Mouse (Mus musculus) testis, postnatal 14 days (tissue): ENCODE measurements at regions not wholly inside any gene's neighbourhood (a gene's known extent, or its start where the extent isn't known, plus 50 kb on each side); places are given as distances from the start of the nearest gene placed in this dataset.

Source experiments
- DNase-seq: peaks from one replicate; pipeline ENCODE4 v3.0.0; 2021; ENCODE audit warnings: low spot score

DNA sequence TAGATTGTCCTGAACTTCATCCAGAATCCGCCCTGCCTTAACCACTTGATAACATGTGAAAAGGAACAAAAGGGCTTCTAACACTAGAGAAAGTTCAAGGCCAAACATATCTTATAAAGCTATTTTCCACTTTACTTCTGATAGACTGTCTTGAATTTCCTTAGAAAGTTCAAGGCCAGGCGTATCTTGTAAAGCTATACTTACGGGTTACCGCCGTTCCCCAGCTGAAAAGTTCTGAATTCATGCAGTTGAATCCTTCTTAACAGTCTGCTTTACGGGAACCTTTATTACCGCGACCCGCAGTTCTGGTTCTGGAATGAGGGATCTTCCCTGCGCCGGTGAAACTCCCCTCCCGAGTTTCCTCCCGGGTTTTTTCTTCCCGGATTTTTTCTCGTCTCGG is 492.0 kb downstream of the Gm21739 start:
- DNase-seq = peak; percentile 7
